18 mouse cellular contexts compared by ENCODE assay signal in the genomic region with DNA sequence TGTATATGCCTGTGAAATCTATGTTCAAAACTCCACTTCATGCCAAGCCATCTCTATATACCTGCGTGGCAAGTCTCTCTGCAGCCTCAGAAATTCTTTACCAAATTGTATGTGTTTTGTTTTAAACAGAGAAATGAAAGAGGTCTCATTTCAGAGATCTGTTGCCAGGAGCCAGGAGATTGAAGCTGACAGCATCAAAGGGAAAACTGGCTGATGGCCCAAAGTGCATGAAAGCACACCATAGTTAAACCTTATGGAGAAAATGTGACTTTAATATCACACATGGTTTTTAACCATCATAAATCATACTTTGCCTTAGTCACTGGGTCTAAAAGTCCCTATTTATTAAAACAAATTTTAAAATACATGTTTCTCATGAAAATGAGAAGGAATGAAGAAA. TPM values are rescaled to one million over a fixed set of nuclear protein-coding genes. Genes with fewer than 3 reads are reported as not detected.
A peak's percentile ranks its signal among the peaks of the same experiment; 100 is the strongest.
DNase-seq lines count a peak whose midpoint lies in the region; ATAC-seq and TF ChIP-seq lines count a peak whose summit lies in the region.
"Had no signal": no experiment of that assay in that cellular context is flagged by ENCODE, and none has a peak within 500 bp of the region (broad histone marks: within the 10 kb centered on the region; RNA-seq: fewer than 3 reads in every experiment).

No protein-coding gene starts in this region.

- H3K4me1 ChIP-seq in neural tube, embryonic 14.5 days (ENCODE audit: control insufficient read depth, insufficient read depth, low read length) = peaks cover 14% of the 10 kb centered on the region; the same call in 1 of the 2 replicates

- peak overlapping the region; percentile 76; the same call in 1 of the 2 replicates for H3K4me2 ChIP-seq in neural tube, embryonic 14.5 days (ENCODE audit: low read depth, low read length)
- H3K4me2 ChIP-seq: heart, embryonic 13.5 days had no signal

- H3K27me3 ChIP-seq in neural tube, embryonic 14.5 days (ENCODE audit: control insufficient read depth, insufficient read depth, low read length) = no peaks in the 10 kb centered on the region

- no peak for TF ChIP-seq CTCF in left cerebral cortex, adult 2 months (IDR thresholded peaks at IDR 0.05)

- intact Hi-C loops in left cerebral cortex, adult 2 months (cut with DNase I) = loop anchor here (2.0 to 10.0 kb wide), 9 partner anchors 77 to 1123 kb away; a partner anchor contains a TSS
- intact Hi-C loops in left cerebral cortex, postnatal 14 days (cut with DNase I) = loop anchor here (2.0 to 10.0 kb wide), 5 partner anchors 382 to 1123 kb away; a partner anchor contains a TSS

- no peak overlapping the region for H3K9ac ChIP-seq in neural tube, embryonic 14.5 days (replicated peaks; ENCODE audit: low read depth, low read length)
- H3K9ac ChIP-seq: heart, embryonic 13.5 days; limb, embryonic 12.5 days; liver, embryonic 14.5 days had no signal

- no peaks in the 10 kb centered on the region for H3K36me3 ChIP-seq in neural tube, embryonic 14.5 days (ENCODE audit: control insufficient read depth, insufficient read depth, low read length)
- H3K36me3 ChIP-seq: heart, embryonic 13.5 days; limb, embryonic 12.5 days had no signal

- no peak for ATAC-seq in cerebellum, adult (ENCODE audit: insufficient number of reproducible peaks, low FRiP score, low TSS enrichment)
- no peak for ATAC-seq in neural tube, embryonic 14.5 days (ENCODE audit: low read depth)
- ATAC-seq: lung, postnatal 0 days had no signal

- H3K4me3 ChIP-seq in left cerebral cortex, adult 2 months = no peak overlapping the region
- H3K4me3 ChIP-seq in neural tube, embryonic 14.5 days (ENCODE audit: low read depth, low read length) = no peak overlapping the region
- H3K4me3 ChIP-seq: heart, embryonic 13.5 days; limb, embryonic 12.5 days; megakaryocyte, embryonic 14.5 days had no signal

- DNase-seq in cerebellum, adult 9-11 months = peak; percentile 35
- no peak for DNase-seq in left cerebral cortex, adult 2 months (ENCODE audit: extremely low spot score in 1 of 2, low spot score in 2 of 2)
- no peak for DNase-seq in left cerebral cortex, postnatal 14 days (ENCODE audit: low spot score in 2 of 2)
- DNase-seq in cerebellum, postnatal 14 days = peak; percentile 52 to 65
- DNase-seq in kidney, postnatal 10 days = no peak
- DNase-seq: B cell, adult 2 months; gastrocnemius, postnatal 14 days; kidney, adult 2 months; kidney, postnatal 36 days; right cerebral cortex, postnatal 25 days; thymus, postnatal 36 days had no signal

- 50% methylated on average over 1 of the region's 1 CpGs for WGBS in neural tube, embryonic 14.5 days

- peak overlapping the region; percentile 93 for H3K27ac ChIP-seq in left cerebral cortex, adult 2 months
- H3K27ac ChIP-seq in neural tube, embryonic 14.5 days (ENCODE audit: low read depth, low read length) = no peak overlapping the region; the same call in 1 of the 2 replicates
- H3K27ac ChIP-seq: heart, embryonic 13.5 days; limb, embryonic 12.5 days; liver, embryonic 14.5 days had no signal

- H3K9me3 ChIP-seq in neural tube, embryonic 14.5 days (ENCODE audit: control insufficient read depth, low read length) = no peaks in the 10 kb centered on the region
- H3K9me3 ChIP-seq: heart, embryonic 13.5 days; limb, embryonic 12.5 days had no signal

RNA-seq across cellular contexts. Expression of a gene that starts 1.2 kb away (rescaled TPM):
- 100 to 1,000 TPM; 535 to 547 TPM for total RNA-seq in left cerebral cortex, adult 2 months (2021)
- total RNA-seq in left cerebral cortex, postnatal 14 days (2021) = 100 to 1,000 TPM; 476 to 481 TPM
- polyA plus RNA-seq in neural tube, embryonic 14.5 days (2014; fragmentation: Nextera tagmentation; extraction: Ambion mirVana) = 198 and 293 TPM in 2 replicates

Comparison
In these comparisons a context has a peak if more than half of its experiments do, and no peak if none do; other contexts are left out.
1. DNase-seq: peak in cerebellum, adult 9-11 months (single experiment) and cerebellum, postnatal 14 days (2 of 2); none in left cerebral cortex, adult 2 months (0 of 2), left cerebral cortex, postnatal 14 days (0 of 2) and kidney, postnatal 10 days (single experiment).